Mouse (Mus musculus) liver, postnatal 0 days (tissue): ENCODE results near the gene Vps18.

Experiments
- CTCF ChIP-seq: sonication (generic); IDR thresholded peaks from 2 replicates; pipeline ENCODE4 v1.5.1; 2016; ENCODE audit warnings: antibody characterized with exemption, low read depth
- EP300 ChIP-seq: IDR thresholded peaks from 2 replicates; pipeline ENCODE4 v1.6.1; 2016; ENCODE audit warnings: antibody characterized with exemption, low read depth, mild to moderate bottlenecking

DNA sequence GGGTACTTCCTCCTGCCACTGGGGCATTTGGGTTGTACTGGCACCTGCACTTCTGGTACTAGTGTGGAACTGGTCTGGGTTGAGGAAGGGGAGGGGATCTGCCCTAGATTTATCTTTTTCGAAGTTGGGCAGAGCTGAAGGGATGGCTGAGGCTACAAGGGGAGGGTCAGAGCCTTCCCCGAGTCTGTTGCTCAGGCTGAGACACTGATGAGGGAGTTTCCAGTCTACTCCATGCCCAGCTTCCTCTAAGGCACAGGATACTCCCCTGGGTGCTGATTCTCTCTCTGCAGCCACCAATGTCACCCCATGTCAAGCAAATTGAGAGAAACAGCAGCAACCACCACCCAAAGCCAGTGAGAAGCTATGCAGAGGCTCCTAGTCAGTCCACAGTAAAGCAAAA, 47.5 kb downstream of the Vps18 start:
- no peak for TF ChIP-seq CTCF
- TF ChIP-seq EP300 = no peak
